Mouse (Mus musculus) limb, embryonic 15.5 days (tissue): Measurements from ENCODE around the gene Rpl7l1. TPM values are rescaled to one million over a fixed set of nuclear protein-coding genes. Genes with fewer than 3 reads are reported as not detected.
"Not testable (repeated sequence)": the region's sequence is repeated elsewhere in the genome, so short reads cannot be mapped to it uniquely, and the experiment has no call there.

Experiments used
- ATAC-seq: fragments of 200-750 bp; cut with Nextera tagmentation; 2 replicates; pipeline ENCODE4 v1.8.0; 2017; ENCODE audit warnings: low read depth, moderate TSS enrichment; ENCODE audit not compliant: insufficient number of reproducible peaks, low FRiP score, low TSS enrichment
- H3K27ac ChIP-seq: fragments of 300-500 bp; sonication (generic); 2 replicates; pipeline ENCODE4 v1.5.1; 2015; ENCODE audit warnings: moderate library complexity, mild to moderate bottlenecking, inconsistent platforms
- H3K27me3 ChIP-seq: fragments of 300-500 bp; sonication (generic); 2 replicates; pipeline ENCODE4 v1.6.1; 2015; ENCODE audit warnings: inconsistent platforms
- H3K36me3 ChIP-seq: fragments of 300-500 bp; sonication (generic); 2 replicates; pipeline ENCODE4 v1.6.1; 2015; ENCODE audit warnings: inconsistent platforms
- H3K4me1 ChIP-seq: fragments of 300-500 bp; sonication (generic); 2 replicates; pipeline ENCODE4 v1.6.1; 2015; ENCODE audit warnings: inconsistent platforms
- H3K4me2 ChIP-seq: fragments of 300-500 bp; sonication (generic); 2 replicates; pipeline ENCODE4 v1.6.1; 2015; ENCODE audit warnings: mild to moderate bottlenecking, inconsistent platforms
- H3K4me3 ChIP-seq: fragments of 300-500 bp; sonication (generic); 2 replicates; pipeline ENCODE4 v1.5.1; 2015; ENCODE audit warnings: mild to moderate bottlenecking, inconsistent platforms
- H3K9ac ChIP-seq: fragments of 300-500 bp; sonication (generic); 2 replicates; pipeline ENCODE4 v1.6.1; 2015; ENCODE audit warnings: inconsistent platforms
- H3K9me3 ChIP-seq: fragments of 300-500 bp; sonication (generic); 2 replicates; pipeline ENCODE4 v1.6.1; 2016; ENCODE audit warnings: inconsistent platforms
- WGBS: fragments of 180-500 bp; shearing (Covaris S2); methylation state at CpG from one replicate; pipeline ENCODE4 v1.1.7; 2015; 5-methylcytosine and 5-hydroxymethylcytosine counted together
- polyA plus RNA-seq: library from polyadenylated mRNA; unstranded; fragments of >200 nt; fragmentation: Nextera tagmentation; extraction: Ambion mirVana; gene quantifications from 2 replicates; pipeline ENCODE4 v1.2.1, GENCODE M21; 2015

The Rpl7l1 gene
- polyA plus RNA-seq, 1 experiment from 2014 or later, result 151 TPM

- Histone ChIP-seq H3K27ac (no peak overlapping the region), H3K4me1 (no peaks in the 10 kb centered on the region), H3K4me2 (no peak overlapping the region), H3K9me3 (no peaks in the 10 kb centered on the region), H3K4me3 (no peak overlapping the region), H3K36me3 (peaks cover 75% of the 10 kb centered on the region), H3K27me3 (no peaks in the 10 kb centered on the region), H3K9ac (no peak overlapping the region)
- ATAC-seq, result no peak
- WGBS, result 85% methylated on average over 6 of the region's 6 CpGs
These were observed 26.8 kb upstream of the Rpl7l1 start for GRCm38 (mm10) chr17:46809131-46809830.

- Histone ChIP-seq H3K36me3 (peaks cover 68% of the 10 kb centered on the region), H3K4me1 (no peaks in the 10 kb centered on the region), H3K4me2 (no peak overlapping the region), H3K9ac (no peak overlapping the region), H3K9me3 (no peaks in the 10 kb centered on the region), H3K27me3 (no peaks in the 10 kb centered on the region), H3K27ac (no peak overlapping the region), H3K4me3 (no peak overlapping the region)
- WGBS, result 91% methylated on average over 10 of the region's 10 CpGs
- no peak for ATAC-seq
These were observed 25.9 kb upstream of the Rpl7l1 start for GRCm38 (mm10) chr17:46808376-46808775.

- WGBS, result 89% methylated on average over 6 of the region's 6 CpGs
- Histone ChIP-seq H3K4me3 (no peak overlapping the region), H3K4me1 (no peaks in the 10 kb centered on the region), H3K27me3 (no peaks in the 10 kb centered on the region), H3K9me3 (no peaks in the 10 kb centered on the region), H3K27ac (no peak overlapping the region), H3K9ac (no peak overlapping the region), H3K36me3 (peaks cover 59% of the 10 kb centered on the region), H3K4me2 (no peak overlapping the region)
- no peak for ATAC-seq
These were observed 19.3 kb upstream of the Rpl7l1 start for GRCm38 (mm10) chr17:46801761-46802160.

- H3K27ac ChIP-seq, result no peak overlapping the region
- no peaks in the 10 kb centered on the region for H3K27me3 ChIP-seq
- H3K36me3 ChIP-seq, result peaks cover 44% of the 10 kb centered on the region
- no peak overlapping the region for H3K9ac ChIP-seq
- 84% methylated on average over 10 of the region's 10 CpGs for WGBS
- H3K4me3 ChIP-seq, result no peak overlapping the region
- H3K9me3 ChIP-seq, result no peaks in the 10 kb centered on the region
- no peaks in the 10 kb centered on the region for H3K4me1 ChIP-seq
- H3K4me2 ChIP-seq, result no peak overlapping the region
- ATAC-seq, result no peak
These were observed 17.2 kb upstream of the Rpl7l1 start for GRCm38 (mm10) chr17:46799680-46800079.

- Histone ChIP-seq H3K4me1 (no peaks in the 10 kb centered on the region), H3K4me3 (no peak overlapping the region), H3K9ac (no peak overlapping the region), H3K27ac (no peak overlapping the region), H3K4me2 (no peak overlapping the region), H3K9me3 (no peaks in the 10 kb centered on the region), H3K27me3 (no peaks in the 10 kb centered on the region), H3K36me3 (peaks cover 39% of the 10 kb centered on the region)
- 48% methylated on average over 8 of the region's 8 CpGs for WGBS
- ATAC-seq, result no peak
These were observed 14.9 kb upstream of the Rpl7l1 start for GRCm38 (mm10) chr17:46797386-46797785.

GRCm38 (mm10) chr17:46796743-46797142 lies 14.3 kb upstream of the Rpl7l1 start:
- 81% methylated on average over 4 of the region's 4 CpGs for WGBS
- no peak overlapping the region for H3K4me2 ChIP-seq

GRCm38 (mm10) chr17:46792963-46793362 lies 10.5 kb upstream of the Rpl7l1 start:
- no peak overlapping the region for H3K27ac ChIP-seq
- no peak overlapping the region for H3K4me2 ChIP-seq
- H3K4me1 ChIP-seq, result no peaks in the 10 kb centered on the region
- no peaks in the 10 kb centered on the region for H3K9me3 ChIP-seq
- H3K9ac ChIP-seq, result no peak overlapping the region
- no peak for ATAC-seq
- 0 out of 2 replicates have a peak, but pooled peaks cover 3% of the 10 kb centered on the region for H3K36me3 ChIP-seq
- WGBS, result 80% methylated on average over 2 of the region's 2 CpGs
- H3K27me3 ChIP-seq, result no peaks in the 10 kb centered on the region
- H3K4me3 ChIP-seq, result no peak overlapping the region

More at GRCm38 (mm10) chr17:46796743-46797142, 14.3 kb upstream of the Rpl7l1 start:
- Histone ChIP-seq H3K9ac (no peak overlapping the region), H3K4me3 (no peak overlapping the region), H3K4me1 (no peaks in the 10 kb centered on the region), H3K36me3 (peaks cover 33% of the 10 kb centered on the region), H3K27me3 (no peaks in the 10 kb centered on the region), H3K27ac (no peak overlapping the region), H3K9me3 (no peaks in the 10 kb centered on the region)
- ATAC-seq, result no peak

- not testable (repeated sequence) for H3K36me3 ChIP-seq, H3K4me2 ChIP-seq, H3K9ac ChIP-seq, H3K27ac ChIP-seq, H3K4me3 ChIP-seq, H3K27me3 ChIP-seq, H3K4me1 ChIP-seq, ATAC-seq, H3K9me3 ChIP-seq
- 59% methylated on average over 2 of the region's 2 CpGs for WGBS
These were observed 5.5 kb upstream of the Rpl7l1 start for GRCm38 (mm10) chr17:46787974-46788373.

- no peak overlapping the region for H3K9ac ChIP-seq
- H3K27me3 ChIP-seq, result no peaks in the 10 kb centered on the region
- WGBS, result 91% methylated on average over 5 of the region's 5 CpGs
- no peak for ATAC-seq
- H3K36me3 ChIP-seq, result no peaks in the 10 kb centered on the region
- no peak overlapping the region for H3K4me2 ChIP-seq
- no peaks in the 10 kb centered on the region for H3K4me1 ChIP-seq
- H3K27ac ChIP-seq, result no peak overlapping the region
- no peaks in the 10 kb centered on the region for H3K9me3 ChIP-seq
- no peak overlapping the region for H3K4me3 ChIP-seq
These were observed 4.5 kb upstream of the Rpl7l1 start for GRCm38 (mm10) chr17:46786952-46787351.

GRCm38 (mm10) chr17:46783222-46783565 lies 722 bp upstream of the Rpl7l1 start:
- H3K4me2 ChIP-seq, result peak overlapping the region; percentile 61; the same call in 1 of the 2 replicates
- 80% methylated on average over 2 of the region's 2 CpGs for WGBS
- no peak overlapping the region for H3K9ac ChIP-seq
- H3K4me3 ChIP-seq, result peak overlapping the region; percentile 64
- peaks cover 7% of the 10 kb centered on the region for H3K4me1 ChIP-seq
- H3K27ac ChIP-seq, result peak overlapping the region; percentile 86
- H3K27me3 ChIP-seq, result no peaks in the 10 kb centered on the region
- peaks cover 24% of the 10 kb centered on the region for H3K36me3 ChIP-seq
- H3K9me3 ChIP-seq, result no peaks in the 10 kb centered on the region
- ATAC-seq, result no peak; the same call in 1 of the 2 replicates

GRCm38 (mm10) chr17:46781876-46782275 lies 596 bp downstream of the Rpl7l1 start:
- 2% methylated on average over 11 of the region's 11 CpGs for WGBS

GRCm38 (mm10) chr17:46776087-46776486 lies 6.4 kb downstream of the Rpl7l1 start:
- H3K4me3 ChIP-seq, result no peak overlapping the region
- no peaks in the 10 kb centered on the region for H3K9me3 ChIP-seq
- no peak overlapping the region for H3K9ac ChIP-seq
- H3K27me3 ChIP-seq, result no peaks in the 10 kb centered on the region
- WGBS, result 81% methylated on average over 3 of the region's 3 CpGs
- no peak for ATAC-seq
- peaks cover 66% of the 10 kb centered on the region for H3K36me3 ChIP-seq
- peaks cover 19% of the 10 kb centered on the region for H3K4me1 ChIP-seq
- no peak overlapping the region for H3K4me2 ChIP-seq
- H3K27ac ChIP-seq, result no peak overlapping the region

More at GRCm38 (mm10) chr17:46781876-46782275, 596 bp downstream of the Rpl7l1 start:
- Histone ChIP-seq H3K4me1 (peaks cover 7% of the 10 kb centered on the region), H3K4me2 (peak overlapping the region; percentile 61), H3K27ac (peak overlapping the region; percentile 86), H3K27me3 (no peaks in the 10 kb centered on the region), H3K4me3 (peak overlapping the region; percentile 64), H3K36me3 (peaks cover 37% of the 10 kb centered on the region), H3K9ac (peak overlapping the region; percentile 72), H3K9me3 (no peaks in the 10 kb centered on the region)
- ATAC-seq, result no peak
